Mouse (Mus musculus) urinary bladder, postnatal 4 days (tissue): ENCODE results near the gene Kcnk3.

Experiments
- DNase-seq, 2 experiments: peaks; one replicate each; pipeline ENCODE4 v3.0.0; 2021 to 2022; ENCODE audit warnings: low spot score in 2 of 2

Kcnk3 gene

GRCm38 (mm10) chr5:30588301-30588968 lies 465 bp downstream of the Kcnk3 start:
- no peak for DNase-seq

- DNase-seq, result no peak
Measured at GRCm38 (mm10) chr5:30589069-30589468, 1.1 kb downstream of the Kcnk3 start.

GRCm38 (mm10) chr5:30589546-30589945 lies 1.6 kb downstream of the Kcnk3 start:
- no peak for DNase-seq

GRCm38 (mm10) chr5:30590231-30590630 lies 2.3 kb downstream of the Kcnk3 start:
- no peak for DNase-seq

- DNase-seq, result no peak
Measured at GRCm38 (mm10) chr5:30591205-30591731, 3.3 kb downstream of the Kcnk3 start.

- no peak for DNase-seq
Measured at GRCm38 (mm10) chr5:30591786-30592185, 3.8 kb downstream of the Kcnk3 start.

- DNase-seq, result no peak
Measured at GRCm38 (mm10) chr5:30592279-30592980, 4.5 kb downstream of the Kcnk3 start.

GRCm38 (mm10) chr5:30593360-30593759 lies 5.4 kb downstream of the Kcnk3 start:
- no peak for DNase-seq

- no peak for DNase-seq
Measured at GRCm38 (mm10) chr5:30593811-30594504, 6.0 kb downstream of the Kcnk3 start.

GRCm38 (mm10) chr5:30594953-30595560 lies 7.1 kb downstream of the Kcnk3 start:
- DNase-seq, result no peak

GRCm38 (mm10) chr5:30601397-30601796 lies 13.4 kb downstream of the Kcnk3 start:
- DNase-seq, result no peak

- no peak for DNase-seq
Measured at GRCm38 (mm10) chr5:30603255-30603654, 15.3 kb downstream of the Kcnk3 start.

- DNase-seq, result no peak
Measured at GRCm38 (mm10) chr5:30603926-30604325, 16.0 kb downstream of the Kcnk3 start.

GRCm38 (mm10) chr5:30604769-30605188 lies 16.8 kb downstream of the Kcnk3 start:
- DNase-seq, result no peak

- no peak for DNase-seq
Measured at GRCm38 (mm10) chr5:30605649-30606048, 17.7 kb downstream of the Kcnk3 start.

GRCm38 (mm10) chr5:30606424-30607073 lies 18.6 kb downstream of the Kcnk3 start:
- no peak for DNase-seq

GRCm38 (mm10) chr5:30609094-30609493 lies 21.1 kb downstream of the Kcnk3 start:
- DNase-seq, result no peak

- DNase-seq, result no peak
Measured at GRCm38 (mm10) chr5:30609918-30610645, 22.1 kb downstream of the Kcnk3 start.

- no peak for DNase-seq
Measured at GRCm38 (mm10) chr5:30611091-30611490, 23.1 kb downstream of the Kcnk3 start.

GRCm38 (mm10) chr5:30611689-30612088 lies 23.7 kb downstream of the Kcnk3 start:
- DNase-seq, result no peak

- no peak for DNase-seq
Measured at GRCm38 (mm10) chr5:30612575-30612974, 24.6 kb downstream of the Kcnk3 start.
